Mouse (Mus musculus) cortical plate, adult 2 months (tissue): ENCODE data around the gene Zc3h12a. TPM values are rescaled to one million over a fixed set of nuclear protein-coding genes. Genes with fewer than 3 reads are reported as not detected.

Experiments used
- H3K27ac ChIP-seq: fragments of 200-500 bp; 2 replicates; pipeline ENCODE4 v1.5.1; 2012; ENCODE audit warnings: low read length, control low read depth, inconsistent platforms; ENCODE audit not compliant: insufficient read depth
- H3K4me1 ChIP-seq: fragments of 200-500 bp; 2 replicates; pipeline ENCODE4 v1.6.1; 2011; ENCODE audit warnings: low read length; ENCODE audit not compliant: control insufficient read depth, insufficient read depth
- H3K4me3 ChIP-seq: fragments of 200-500 bp; 2 replicates; pipeline ENCODE4 v1.5.1; 2011; ENCODE audit warnings: mild to moderate bottlenecking, low read length, control low read depth; ENCODE audit not compliant: insufficient read depth
- CTCF ChIP-seq: fragments of 200-500 bp; IDR thresholded peaks from 2 replicates; pipeline ENCODE4 v1.5.1; 2011; ENCODE audit warnings: mild to moderate bottlenecking, control low read depth, low read length; ENCODE audit not compliant: insufficient read depth; ENCODE audit errors: extremely low read depth
- POLR2A ChIP-seq: fragments of 200-500 bp; IDR thresholded peaks from 2 replicates; pipeline ENCODE4 v1.6.1; 2011; ENCODE audit warnings: mild to moderate bottlenecking, low read length, control low read depth; ENCODE audit not compliant: insufficient read depth; ENCODE audit errors: extremely low read depth
- polyA plus RNA-seq: library from polyadenylated mRNA; depleted of rRNA; stranded (reverse); fragments of >200 nt; gene quantifications from 2 replicates; pipeline ENCODE4 v1.2.3, GENCODE M21; 2012

The Zc3h12a gene
- polyA plus RNA-seq, 1 experiment = 1.5 TPM

- TF ChIP-seq CTCF (no peak), POLR2A (no peak)
- H3K4me1 ChIP-seq = peaks cover 14% of the 10 kb centered on the region; the same call in 1 of the 2 replicates
- no peak overlapping the region for H3K27ac ChIP-seq
- H3K4me3 ChIP-seq = no peak overlapping the region
Measured at GRCm38 (mm10) chr4:125116929-125117328, 10.7 kb downstream of the Zc3h12a start.

DNA sequence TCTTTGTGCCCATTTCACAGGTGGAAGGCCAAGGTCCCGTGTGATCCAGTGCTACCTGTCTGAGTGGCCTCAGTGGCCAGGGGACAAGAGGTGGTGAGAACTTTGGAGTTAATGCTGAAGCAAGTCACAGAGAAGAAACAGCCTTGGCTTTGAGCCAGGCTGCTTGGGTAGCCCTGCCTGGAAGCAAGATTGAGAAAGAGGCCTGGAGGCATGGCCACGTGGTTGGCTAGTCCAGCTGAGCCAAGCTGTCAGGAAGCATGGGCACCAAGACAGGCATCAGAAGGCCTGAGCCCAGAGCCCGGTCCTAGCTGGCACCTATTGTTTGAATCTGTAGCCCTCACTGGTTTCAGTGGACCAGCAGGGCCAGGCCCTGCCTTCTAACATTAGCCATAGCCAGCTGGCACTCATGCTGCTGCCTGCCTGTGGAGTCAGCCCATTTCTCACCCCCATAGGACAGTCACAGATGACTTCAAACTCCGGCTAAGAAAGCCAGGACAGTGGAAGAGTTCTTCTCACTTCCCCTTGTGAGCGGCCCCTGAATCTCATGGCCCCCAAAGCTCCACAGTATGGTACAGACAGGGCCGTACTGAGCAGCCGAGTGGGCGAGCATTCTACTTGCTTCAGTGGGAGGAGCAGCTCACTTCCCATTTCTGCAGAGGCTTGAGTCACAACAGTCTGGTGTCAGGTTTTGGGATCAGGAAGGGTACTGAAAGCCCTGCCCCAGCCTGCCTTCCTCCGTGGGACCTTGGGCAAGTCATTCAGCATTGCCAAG is 11.4 kb downstream of the Zc3h12a start:
- Histone ChIP-seq H3K27ac (peak overlapping the region; percentile 48), H3K4me3 (no peak overlapping the region), H3K4me1 (peaks cover 14% of the 10 kb centered on the region; the same call in 1 of the 2 replicates)
- TF ChIP-seq POLR2A (no peak), CTCF (no peak)

GRCm38 (mm10) chr4:125115710-125116089 is 11.9 kb downstream of the Zc3h12a start:
- H3K4me3 ChIP-seq = no peak overlapping the region
- no peak for TF ChIP-seq POLR2A
- no peak for TF ChIP-seq CTCF
- H3K27ac ChIP-seq = peak overlapping the region; percentile 48
- peaks cover 14% of the 10 kb centered on the region; the same call in 1 of the 2 replicates for H3K4me1 ChIP-seq

- peaks cover 14% of the 10 kb centered on the region; the same call in 1 of the 2 replicates for H3K4me1 ChIP-seq
- H3K27ac ChIP-seq = 0 out of 2 replicates have a peak overlapping the region, but pooled peaks have one; percentile 2
- H3K4me3 ChIP-seq = no peak overlapping the region
- TF ChIP-seq CTCF = no peak
- TF ChIP-seq POLR2A = no peak
Measured at GRCm38 (mm10) chr4:125115081-125115480, 12.6 kb downstream of the Zc3h12a start.

- Histone ChIP-seq H3K4me1 (peaks cover 14% of the 10 kb centered on the region; the same call in 1 of the 2 replicates), H3K4me3 (no peak overlapping the region), H3K27ac (0 out of 2 replicates have a peak overlapping the region, but pooled peaks have one; percentile 2)
- peak; percentile 85 for TF ChIP-seq CTCF
- no peak for TF ChIP-seq POLR2A
Measured at GRCm38 (mm10) chr4:125114638-125115037, 13.0 kb downstream of the Zc3h12a start.

DNA sequence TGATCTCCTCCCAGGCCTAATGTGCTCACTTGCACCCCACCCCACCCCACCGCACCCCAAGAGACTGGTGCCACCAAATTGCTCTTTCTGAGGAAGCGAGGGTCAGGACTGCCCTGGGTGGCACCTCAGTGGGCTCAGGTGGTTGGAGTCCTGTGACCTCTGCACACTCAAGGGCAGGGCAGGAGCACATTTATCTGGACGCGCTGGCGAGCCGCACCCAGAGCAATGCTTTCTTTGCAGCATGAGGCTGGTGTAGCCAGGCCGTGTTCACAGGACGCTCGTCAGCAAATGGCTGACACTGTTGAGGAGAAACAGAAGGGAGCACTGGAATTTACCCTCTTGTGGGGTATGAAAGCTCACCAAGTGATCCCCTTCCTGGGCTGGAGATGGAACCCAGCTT is 22.3 kb downstream of the Zc3h12a start:
- H3K4me1 ChIP-seq = no peaks in the 10 kb centered on the region
- no peak overlapping the region for H3K4me3 ChIP-seq
- TF ChIP-seq POLR2A (no peak), CTCF (no peak)
- no peak overlapping the region for H3K27ac ChIP-seq

DNA sequence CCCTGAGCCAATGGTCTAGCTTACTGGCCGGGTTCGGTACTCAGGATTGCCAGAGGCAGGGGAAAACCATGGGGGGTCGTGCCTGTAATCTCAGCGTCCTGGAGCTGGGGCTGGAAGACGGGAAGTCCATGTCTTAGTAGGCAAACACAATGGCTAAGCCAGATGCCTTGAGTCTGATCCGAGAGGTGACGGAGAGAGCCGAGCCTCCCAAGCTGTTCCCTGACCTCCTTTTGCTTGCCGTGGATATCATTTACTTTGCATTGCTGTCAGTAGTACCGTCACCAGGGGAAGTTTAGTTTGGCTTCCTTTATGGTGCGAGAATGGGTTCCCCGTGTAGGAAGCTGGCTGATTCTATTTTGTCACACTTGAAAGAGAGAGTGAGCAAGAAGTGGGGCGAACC is 26.3 kb downstream of the Zc3h12a start:
- Histone ChIP-seq H3K27ac (no peak overlapping the region), H3K4me3 (no peak overlapping the region), H3K4me1 (no peaks in the 10 kb centered on the region; the same call in 1 of the 2 replicates)
- TF ChIP-seq CTCF = no peak
- TF ChIP-seq POLR2A = no peak

- Histone ChIP-seq H3K4me1 (no peaks in the 10 kb centered on the region; the same call in 1 of the 2 replicates), H3K4me3 (no peak overlapping the region), H3K27ac (no peak overlapping the region)
- TF ChIP-seq POLR2A = no peak
- TF ChIP-seq CTCF = peak; percentile 94
Measured at GRCm38 (mm10) chr4:125099458-125099857, 28.2 kb downstream of the Zc3h12a start.

DNA sequence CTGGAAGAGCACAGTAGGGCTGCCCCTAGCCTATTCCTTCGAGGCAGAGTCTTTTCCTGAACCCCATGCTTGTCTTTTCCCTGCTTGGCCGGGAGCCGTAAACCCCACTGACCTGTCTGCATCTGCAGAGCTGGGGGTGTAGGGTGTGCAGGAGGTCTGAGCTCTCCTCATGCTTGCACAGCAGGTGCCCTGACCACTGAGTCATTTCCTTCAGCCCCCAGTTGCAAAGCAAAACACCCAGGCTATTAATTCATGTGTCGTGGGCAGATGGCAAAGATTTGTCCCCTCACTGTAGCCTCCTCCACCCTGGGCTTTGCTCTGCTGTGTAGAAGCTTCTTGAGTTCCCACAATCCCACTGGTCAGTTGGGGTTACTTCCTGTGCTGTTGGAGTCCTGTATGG is 30.2 kb downstream of the Zc3h12a start:
- Histone ChIP-seq H3K4me1 (no peaks in the 10 kb centered on the region; the same call in 1 of the 2 replicates), H3K27ac (no peak overlapping the region), H3K4me3 (no peak overlapping the region)
- TF ChIP-seq POLR2A (no peak), CTCF (no peak)

DNA sequence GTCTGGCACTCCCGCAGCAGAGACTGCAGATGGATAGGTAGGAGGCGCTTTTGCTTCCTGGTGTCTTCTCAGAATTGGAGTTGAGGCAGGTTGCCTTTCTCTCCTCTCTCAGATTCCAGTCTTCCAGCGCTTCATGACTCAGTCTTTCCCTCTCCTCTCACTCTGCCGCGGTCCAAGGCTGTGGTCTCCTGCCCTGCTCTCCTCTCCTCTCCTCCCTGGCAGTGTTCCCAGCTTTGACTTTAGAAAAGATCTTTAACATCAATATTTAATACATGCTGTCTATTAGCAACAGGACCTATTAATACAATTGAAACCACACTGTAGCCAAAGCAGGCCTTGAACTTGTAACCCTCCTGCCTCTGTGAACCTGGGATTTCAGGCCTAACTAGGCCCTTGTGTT is 31.6 kb downstream of the Zc3h12a start:
- H3K4me1 ChIP-seq = no peaks in the 10 kb centered on the region; the same call in 1 of the 2 replicates
- TF ChIP-seq POLR2A (no peak), CTCF (no peak)
- H3K27ac ChIP-seq = no peak overlapping the region
- H3K4me3 ChIP-seq = no peak overlapping the region
